Comparison of ENCODE assay signal across 7 mouse cellular contexts in genomic region chr1:180850316-180851270, GRCm38 (mm10). TPM values are rescaled to one million over a fixed set of nuclear protein-coding genes. Genes with fewer than 3 reads are reported as not detected.
DNase-seq lines count a peak whose midpoint lies in the region; ATAC-seq lines count a peak whose summit lies in the region.

TSS of gene Sde2 (plus strand) at chr1:180851127.

- peaks cover 29% of the 10 kb centered on the region for H3K4me1 ChIP-seq in intestine, embryonic 15.5 days (replicated peaks)
- H3K4me1 ChIP-seq in midbrain, embryonic 10.5 days, result peaks cover 49% of the 10 kb centered on the region

- H3K9me3 ChIP-seq in intestine, embryonic 15.5 days, result no peaks in the 10 kb centered on the region
- H3K9me3 ChIP-seq in midbrain, embryonic 10.5 days (replicated peaks), result no peaks in the 10 kb centered on the region

- ATAC-seq in intestine, embryonic 15.5 days, result peak; percentile 99

- DNase-seq in adrenal gland, adult 2 months, result peak; percentile 100
- DNase-seq in embryo, embryonic 11.5 days (ENCODE audit: low read depth, low spot score), result peak; percentile 100
- DNase-seq in gastrocnemius, postnatal 36 days, result peak; percentile 100
- DNase-seq in left cerebral cortex, postnatal 25 days (ENCODE audit: low spot score in 2 of 2), result peak; percentile 100
- DNase-seq in midbrain, embryonic 10.5 days (ENCODE audit: low spot score), result peak; percentile 100
- DNase-seq in right cerebral cortex, postnatal 4 days, result peak; percentile 100

- peak within 1 kb of the TSS; percentile 62 for H3K9ac ChIP-seq in intestine, embryonic 15.5 days

- H3K27me3 ChIP-seq in intestine, embryonic 15.5 days (replicated peaks), result no peaks in the 10 kb centered on the region
- H3K27me3 ChIP-seq in midbrain, embryonic 10.5 days (ENCODE audit: low read depth, poor library complexity, severe bottlenecking), result no peaks in the 10 kb centered on the region

- H3K4me3 ChIP-seq in intestine, embryonic 15.5 days (replicated peaks), result peak within 1 kb of the TSS; percentile 64
- H3K4me3 ChIP-seq in midbrain, embryonic 10.5 days, result peak within 1 kb of the TSS; percentile 80

- H3K36me3 ChIP-seq in intestine, embryonic 15.5 days, result peaks cover 2% of the 10 kb centered on the region; the same call in 1 of the 2 replicates
- H3K36me3 ChIP-seq in midbrain, embryonic 10.5 days, result peaks cover 15% of the 10 kb centered on the region

- H3K27ac ChIP-seq in intestine, embryonic 15.5 days, result peak within 1 kb of the TSS; percentile 99
- H3K27ac ChIP-seq in midbrain, embryonic 10.5 days (replicated peaks), result peak within 1 kb of the TSS; percentile 96

- intact Hi-C loops in gastrocnemius, postnatal 36 days (cut with DNase I), result loop anchor here (1.0 kb wide), 1 partner anchor 37 kb away; the partner anchor contains the start of gene H3f3a
- intact Hi-C loops in left cerebral cortex, postnatal 25 days (cut with DNase I), result loop anchor here (1.0 kb wide), 1 partner anchor 37 kb away; the partner anchor contains the start of gene H3f3a

- under 1% methylated on average over 77 of the region's 77 CpGs for WGBS in intestine, embryonic 15.5 days
- under 1% methylated on average over 77 of the region's 77 CpGs for WGBS in midbrain, embryonic 10.5 days

- H3K4me2 ChIP-seq in intestine, embryonic 15.5 days (replicated peaks), result peak within 1 kb of the TSS; percentile 82

RNA-seq across cellular contexts. Expression of gene Sde2, which starts in this region (rescaled TPM):
- total RNA-seq in adrenal gland, adult 2 months (2021), result 10 to 100 TPM; 19.6 to 21.3 TPM
- polyA plus RNA-seq in adrenal gland, adult 2 months (2012; rRNA removed), result 3.2 and 4.7 TPM in 2 replicates
- total RNA-seq in gastrocnemius, postnatal 36 days (2021), result 1 to 10 TPM; 5.2 to 6.9 TPM
- polyA plus RNA-seq in intestine, embryonic 15.5 days (2015; fragmentation: Nextera tagmentation; extraction: Ambion mirVana), result 31.5 and 31.7 TPM in 2 replicates
- 10 to 100 TPM; 18.8 to 21.0 TPM for total RNA-seq in left cerebral cortex, postnatal 25 days (2021)
- polyA plus RNA-seq in midbrain, embryonic 10.5 days (2016; fragmentation: Nextera tagmentation; extraction: Ambion mirVana), result 39.0 and 42.1 TPM in 2 replicates

Comparison
In these comparisons a context has a peak if more than half of its experiments do, and no peak if none do; other contexts are left out.
1. Peak in every context shown above with its lines: DNase-seq, ATAC-seq, H3K4me3 ChIP-seq and H3K27ac ChIP-seq.